15 mouse cellular contexts compared by ENCODE assay signal in the genomic region with DNA sequence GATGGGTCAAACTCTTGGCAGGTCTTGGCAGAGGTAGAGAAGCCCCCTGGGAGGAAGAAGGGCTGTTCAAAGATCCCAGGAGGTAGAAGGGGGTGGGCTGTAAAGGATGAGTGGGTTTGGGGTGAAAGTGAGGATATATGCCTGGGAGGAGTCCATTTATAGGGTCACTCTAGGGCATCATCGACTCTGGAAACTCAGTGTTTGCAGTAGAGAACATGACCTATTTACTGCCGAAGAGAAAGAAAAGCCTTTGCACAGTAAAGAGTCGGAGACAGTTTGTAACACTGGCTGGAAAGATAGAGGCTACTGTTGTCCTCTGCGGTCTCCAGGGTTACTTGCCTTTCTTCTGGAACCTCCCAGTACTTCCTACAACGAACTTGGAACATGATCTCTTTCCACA. TPM values are rescaled to one million over a fixed set of nuclear protein-coding genes. Genes with fewer than 3 reads are reported as not detected.
DNase-seq lines count a peak whose midpoint lies in the region; ATAC-seq and TF ChIP-seq lines count a peak whose summit lies in the region.
"Had no signal": no experiment of that assay in that cellular context is flagged by ENCODE, and none has a peak within 500 bp of the region (broad histone marks: within the 10 kb centered on the region; RNA-seq: fewer than 3 reads in every experiment).

No protein-coding gene starts in this region.

- DNase-seq in heart, embryonic 10.5 days (ENCODE audit: low spot score): no peak
- no peak for DNase-seq in heart, postnatal 36 days
- DNase-seq in hindbrain, postnatal 0 days (ENCODE audit: low spot score): no peak
- no peak for DNase-seq in hindbrain, embryonic 14.5 days (ENCODE audit: low spot score)
- DNase-seq in midbrain, postnatal 0 days (ENCODE audit: low spot score): peak; percentile 28
- DNase-seq in midbrain, embryonic 14.5 days: no peak
- no peak for DNase-seq in stomach, postnatal 0 days (ENCODE audit: low spot score)
- DNase-seq in lung, postnatal 14 days: no peak
- DNase-seq: adrenal gland, adult 2 months; cerebellum, adult 18-20 months; lung, embryonic 14.5 days; right cerebral cortex, adult 18-20 months had no signal

- no peaks in the 10 kb centered on the region for H3K27me3 ChIP-seq in heart, embryonic 10.5 days (ENCODE audit: insufficient read depth, poor library complexity, severe bottlenecking)
- H3K27me3 ChIP-seq in hindbrain, postnatal 0 days (ENCODE audit: insufficient read depth, low read length): no peaks in the 10 kb centered on the region
- H3K27me3 ChIP-seq in hindbrain, embryonic 14.5 days (ENCODE audit: control insufficient read depth, insufficient read depth, low read length): no peaks in the 10 kb centered on the region
- H3K27me3 ChIP-seq in midbrain, postnatal 0 days (ENCODE audit: insufficient read depth, low read length): no peaks in the 10 kb centered on the region
- H3K27me3 ChIP-seq in midbrain, embryonic 14.5 days (ENCODE audit: control insufficient read depth, insufficient read depth, low read length): 0 out of 2 replicates have a peak, but pooled peaks cover under 1% of the 10 kb centered on the region
- no peaks in the 10 kb centered on the region for H3K27me3 ChIP-seq in stomach, postnatal 0 days (ENCODE audit: control insufficient read depth, insufficient read depth, low read length)
- H3K27me3 ChIP-seq: forebrain, embryonic 12.5 days had no signal

- TF ChIP-seq CTCF in hindbrain, postnatal 0 days (IDR thresholded peaks at IDR 0.05; ENCODE audit: low read depth): no peak
- TF ChIP-seq CTCF in midbrain, postnatal 0 days (IDR thresholded peaks at IDR 0.05): no peak
- no peak for TF ChIP-seq CTCF in stomach, postnatal 0 days (IDR thresholded peaks at IDR 0.05; ENCODE audit: low read depth)

- H3K36me3 ChIP-seq in heart, embryonic 10.5 days: no peaks in the 10 kb centered on the region
- H3K36me3 ChIP-seq in hindbrain, postnatal 0 days (ENCODE audit: insufficient read depth, low read length): no peaks in the 10 kb centered on the region
- H3K36me3 ChIP-seq in hindbrain, embryonic 14.5 days (replicated peaks; ENCODE audit: control insufficient read depth, insufficient read depth): no peaks in the 10 kb centered on the region
- H3K36me3 ChIP-seq in midbrain, postnatal 0 days (ENCODE audit: insufficient read depth, low read length): no peaks in the 10 kb centered on the region
- no peaks in the 10 kb centered on the region for H3K36me3 ChIP-seq in midbrain, embryonic 14.5 days (ENCODE audit: control insufficient read depth, insufficient read depth, low read length)
- H3K36me3 ChIP-seq in stomach, postnatal 0 days (ENCODE audit: control insufficient read depth, insufficient read depth, low read length): no peaks in the 10 kb centered on the region
- H3K36me3 ChIP-seq: forebrain, embryonic 12.5 days; limb, embryonic 12.5 days had no signal

- H3K4me1 ChIP-seq in heart, embryonic 10.5 days: peaks cover 51% of the 10 kb centered on the region
- H3K4me1 ChIP-seq in hindbrain, postnatal 0 days (ENCODE audit: insufficient read depth, low read length): peaks cover 9% of the 10 kb centered on the region
- H3K4me1 ChIP-seq in hindbrain, embryonic 14.5 days (replicated peaks; ENCODE audit: control insufficient read depth, insufficient read depth, low read length): peaks cover 4% of the 10 kb centered on the region; the same call in 1 of the 2 replicates
- no peaks in the 10 kb centered on the region for H3K4me1 ChIP-seq in midbrain, postnatal 0 days (ENCODE audit: insufficient read depth, low read length)
- H3K4me1 ChIP-seq in midbrain, embryonic 14.5 days (ENCODE audit: control insufficient read depth, insufficient read depth, low read length): peaks cover 7% of the 10 kb centered on the region; the same call in 1 of the 2 replicates
- H3K4me1 ChIP-seq in stomach, postnatal 0 days (replicated peaks; ENCODE audit: control insufficient read depth, insufficient read depth): peaks cover 7% of the 10 kb centered on the region

- H3K4me2 ChIP-seq in hindbrain, postnatal 0 days (ENCODE audit: low read depth, low read length): no peak overlapping the region
- no peak overlapping the region for H3K4me2 ChIP-seq in hindbrain, embryonic 14.5 days (replicated peaks)
- no peak overlapping the region for H3K4me2 ChIP-seq in midbrain, postnatal 0 days (ENCODE audit: low read depth, low read length, poor library complexity, severe bottlenecking)
- no peak overlapping the region for H3K4me2 ChIP-seq in midbrain, embryonic 14.5 days (ENCODE audit: low read length)
- H3K4me2 ChIP-seq in stomach, postnatal 0 days (replicated peaks; ENCODE audit: low read depth): 0 out of 2 replicates have a peak overlapping the region, but pooled peaks have one; percentile 8
- H3K4me2 ChIP-seq: forebrain, embryonic 12.5 days; limb, embryonic 12.5 days; lung, embryonic 14.5 days had no signal

- H3K27ac ChIP-seq in heart, embryonic 10.5 days: peak overlapping the region; percentile 78
- peak overlapping the region; percentile 36; the same call in 1 of the 2 replicates for H3K27ac ChIP-seq in hindbrain, postnatal 0 days
- H3K27ac ChIP-seq in hindbrain, embryonic 14.5 days: no peak overlapping the region
- no peak overlapping the region for H3K27ac ChIP-seq in midbrain, postnatal 0 days (ENCODE audit: low read depth, low read length)
- H3K27ac ChIP-seq in midbrain, embryonic 14.5 days (replicated peaks; ENCODE audit: low read depth, low read length): no peak overlapping the region
- H3K27ac ChIP-seq in stomach, postnatal 0 days (replicated peaks): no peak overlapping the region
- H3K27ac ChIP-seq: forebrain, embryonic 12.5 days; limb, embryonic 12.5 days had no signal

- intact Hi-C loops in heart, postnatal 36 days (cut with DNase I): loop anchor here (2.0 kb wide), 1 partner anchor 21 kb away; no protein-coding TSS in a partner anchor

- no peaks in the 10 kb centered on the region for H3K9me3 ChIP-seq in heart, embryonic 10.5 days
- no peaks in the 10 kb centered on the region for H3K9me3 ChIP-seq in hindbrain, postnatal 0 days (ENCODE audit: low read length)
- no peaks in the 10 kb centered on the region for H3K9me3 ChIP-seq in hindbrain, embryonic 14.5 days (ENCODE audit: control insufficient read depth, low read length)
- no peaks in the 10 kb centered on the region for H3K9me3 ChIP-seq in midbrain, postnatal 0 days (ENCODE audit: low read length)
- no peaks in the 10 kb centered on the region for H3K9me3 ChIP-seq in midbrain, embryonic 14.5 days (ENCODE audit: control insufficient read depth, low read length)
- H3K9me3 ChIP-seq in stomach, postnatal 0 days (ENCODE audit: control insufficient read depth, low read length): no peaks in the 10 kb centered on the region
- H3K9me3 ChIP-seq: forebrain, embryonic 12.5 days; G1E; limb, embryonic 12.5 days had no signal

- ATAC-seq in hindbrain, postnatal 0 days: peak; percentile 78; the same call in 1 of the 2 replicates
- no peak for ATAC-seq in hindbrain, embryonic 14.5 days (ENCODE audit: low FRiP score)
- no peak for ATAC-seq in midbrain, postnatal 0 days (ENCODE audit: low FRiP score)
- ATAC-seq in midbrain, embryonic 14.5 days (ENCODE audit: low FRiP score, low TSS enrichment): no peak
- ATAC-seq in stomach, postnatal 0 days (ENCODE audit: low FRiP score, low TSS enrichment): no peak

- peak overlapping the region; percentile 34; the same call in 1 of the 2 replicates for H3K4me3 ChIP-seq in heart, embryonic 10.5 days
- no peak overlapping the region for H3K4me3 ChIP-seq in hindbrain, postnatal 0 days (ENCODE audit: low read length)
- H3K4me3 ChIP-seq in hindbrain, embryonic 14.5 days (replicated peaks; ENCODE audit: low read length): no peak overlapping the region
- no peak overlapping the region for H3K4me3 ChIP-seq in midbrain, postnatal 0 days (ENCODE audit: low read depth, low read length)
- no peak overlapping the region for H3K4me3 ChIP-seq in midbrain, embryonic 14.5 days (replicated peaks; ENCODE audit: low read depth, low read length)
- H3K4me3 ChIP-seq in stomach, postnatal 0 days (ENCODE audit: low read depth, low read length): no peak overlapping the region
- H3K4me3 ChIP-seq: forebrain, embryonic 12.5 days; limb, embryonic 12.5 days had no signal

- TF ChIP-seq EP300 in stomach, postnatal 0 days (optimal IDR thresholded peaks at IDR 0.05): no peak

- WGBS in heart, embryonic 10.5 days: 49% methylated on average over 5 of the region's 5 CpGs
- WGBS in hindbrain, postnatal 0 days: 46% methylated on average over 5 of the region's 5 CpGs
- 58% methylated on average over 5 of the region's 5 CpGs for WGBS in hindbrain, embryonic 14.5 days
- 57% methylated on average over 5 of the region's 5 CpGs for WGBS in midbrain, postnatal 0 days
- 60% methylated on average over 5 of the region's 5 CpGs for WGBS in midbrain, embryonic 14.5 days
- WGBS in stomach, postnatal 0 days: 40% methylated on average over 5 of the region's 5 CpGs

- no peak overlapping the region for H3K9ac ChIP-seq in hindbrain, postnatal 0 days (replicated peaks; ENCODE audit: low read length)
- no peak overlapping the region for H3K9ac ChIP-seq in hindbrain, embryonic 14.5 days
- H3K9ac ChIP-seq in midbrain, postnatal 0 days (replicated peaks; ENCODE audit: low read length, poor library complexity, severe bottlenecking): no peak overlapping the region
- H3K9ac ChIP-seq in midbrain, embryonic 14.5 days (replicated peaks; ENCODE audit: low read length): no peak overlapping the region
- no peak overlapping the region for H3K9ac ChIP-seq in stomach, postnatal 0 days (ENCODE audit: low read length)
- H3K9ac ChIP-seq: forebrain, embryonic 12.5 days; limb, embryonic 12.5 days; lung, embryonic 14.5 days had no signal

RNA-seq across cellular contexts. Expression of a gene that starts 17.5 kb away (rescaled TPM):
- polyA plus RNA-seq in heart, embryonic 10.5 days (2016; fragmentation: Nextera tagmentation; extraction: Ambion mirVana): 31.3 and 33.1 TPM in 2 replicates
- 10 to 100 TPM; 40.8 to 83.9 TPM for total RNA-seq in heart, postnatal 36 days (2021)
- total RNA-seq in hindbrain, postnatal 0 days (2014; rRNA removed): 48.9 and 50.0 TPM in 2 replicates
- polyA plus RNA-seq in hindbrain, postnatal 0 days (2015; fragmentation: Nextera tagmentation; extraction: Ambion mirVana): 242 and 257 TPM in 2 replicates
- polyA plus RNA-seq in hindbrain, embryonic 14.5 days (2014; fragmentation: Nextera tagmentation; extraction: Ambion mirVana): 79.5 and 97.7 TPM in 2 replicates
- total RNA-seq in midbrain, postnatal 0 days (2014; rRNA removed): 44.4 and 57.7 TPM in 2 replicates
- polyA plus RNA-seq in midbrain, postnatal 0 days (2015; fragmentation: Nextera tagmentation; extraction: Ambion mirVana): 220 and 237 TPM in 2 replicates
- polyA plus RNA-seq in midbrain, embryonic 14.5 days (2014; fragmentation: Nextera tagmentation; extraction: Ambion mirVana): 80.8 and 109 TPM in 2 replicates
- polyA plus RNA-seq in stomach, postnatal 0 days (2015; fragmentation: Nextera tagmentation; extraction: Ambion mirVana): 484 and 502 TPM in 2 replicates

RNA-seq across cellular contexts. Expression of a gene that starts 40.6 kb away (rescaled TPM):
- polyA plus RNA-seq in heart, embryonic 10.5 days (2016; fragmentation: Nextera tagmentation; extraction: Ambion mirVana): 0.23 and 0.48 TPM in 2 replicates
- total RNA-seq in heart, postnatal 36 days (2021): under 1 TPM; 0.43 to 0.50 TPM
- 1.2 TPM in 2 replicates for total RNA-seq in hindbrain, postnatal 0 days (2014; rRNA removed)
- polyA plus RNA-seq in hindbrain, postnatal 0 days (2015; fragmentation: Nextera tagmentation; extraction: Ambion mirVana): 0.05 and 0.20 TPM in 2 replicates
- polyA plus RNA-seq in hindbrain, embryonic 14.5 days (2014; fragmentation: Nextera tagmentation; extraction: Ambion mirVana): not detected in 2 replicates
- not detected in 2 replicates for total RNA-seq in midbrain, postnatal 0 days (2014; rRNA removed)
- not detected in 2 replicates for polyA plus RNA-seq in midbrain, postnatal 0 days (2015; fragmentation: Nextera tagmentation; extraction: Ambion mirVana)
- 0.20 TPM in 1 of 2 replicates, not detected in the other for polyA plus RNA-seq in midbrain, embryonic 14.5 days (2014; fragmentation: Nextera tagmentation; extraction: Ambion mirVana)
- polyA plus RNA-seq in stomach, postnatal 0 days (2015; fragmentation: Nextera tagmentation; extraction: Ambion mirVana): 1.4 and 2.2 TPM in 2 replicates

RNA-seq across cellular contexts. Expression of a gene that starts 40.9 kb away (rescaled TPM):
- 433 and 498 TPM in 2 replicates for polyA plus RNA-seq in heart, embryonic 10.5 days (2016; fragmentation: Nextera tagmentation; extraction: Ambion mirVana)
- 10 to 100 TPM; 54.9 to 60.9 TPM for total RNA-seq in heart, postnatal 36 days (2021)
- total RNA-seq in hindbrain, postnatal 0 days (2014; rRNA removed): 139 and 147 TPM in 2 replicates
- 298 and 315 TPM in 2 replicates for polyA plus RNA-seq in hindbrain, postnatal 0 days (2015; fragmentation: Nextera tagmentation; extraction: Ambion mirVana)
- polyA plus RNA-seq in hindbrain, embryonic 14.5 days (2014; fragmentation: Nextera tagmentation; extraction: Ambion mirVana): 446 and 460 TPM in 2 replicates
- 119 and 193 TPM in 2 replicates for total RNA-seq in midbrain, postnatal 0 days (2014; rRNA removed)
- polyA plus RNA-seq in midbrain, postnatal 0 days (2015; fragmentation: Nextera tagmentation; extraction: Ambion mirVana): 284 and 296 TPM in 2 replicates
- polyA plus RNA-seq in midbrain, embryonic 14.5 days (2014; fragmentation: Nextera tagmentation; extraction: Ambion mirVana): 486 and 559 TPM in 2 replicates
- 279 and 305 TPM in 2 replicates for polyA plus RNA-seq in stomach, postnatal 0 days (2015; fragmentation: Nextera tagmentation; extraction: Ambion mirVana)

Comparison
In these comparisons a context has a peak if more than half of its experiments do, and no peak if none do; other contexts are left out.
1. H3K27ac ChIP-seq: peak in heart, embryonic 10.5 days (single experiment) and hindbrain, postnatal 0 days (single experiment); none in hindbrain, embryonic 14.5 days (single experiment), midbrain, postnatal 0 days (single experiment), midbrain, embryonic 14.5 days (single experiment) and stomach, postnatal 0 days (single experiment).